Mouse (Mus musculus) testis, adult 2 months (tissue): ENCODE data around the gene Pum2.

Source experiments
- CTCF ChIP-seq: fragments of 200-500 bp; IDR thresholded peaks from 2 replicates; pipeline ENCODE4 v1.5.1; 2012; ENCODE audit warnings: low read depth, mild to moderate bottlenecking, inconsistent platforms, low read length, moderate library complexity; ENCODE audit not compliant: control insufficient read depth, insufficient read depth, insufficient replicate concordance
- POLR2A ChIP-seq: fragments of 200-500 bp; IDR thresholded peaks from 2 replicates; pipeline ENCODE4 v1.6.1; 2012; ENCODE audit warnings: low read depth, mild to moderate bottlenecking, inconsistent platforms, low read length, moderate library complexity; ENCODE audit not compliant: control insufficient read depth

GRCm38 (mm10) chr12:8636945-8637344 is 37.0 kb upstream of the Pum2 start:
- TF ChIP-seq CTCF (no peak), POLR2A (no peak)
